ENCODE assay signal across 8 mouse cellular contexts in genomic region chr7:63335146-63335545, GRCm38 (mm10).
A peak's percentile ranks its signal among the peaks of the same experiment; 100 is the strongest.
DNase-seq lines count a peak whose midpoint lies in the region; ATAC-seq lines count a peak whose summit lies in the region.

No protein-coding gene starts in this region.

- 7% methylated on average over 1 of the region's 1 CpGs for WGBS in liver, embryonic 12.5 days (ENCODE audit: insufficient replicate concordance)
- WGBS in embryonic facial prominence, embryonic 14.5 days: 18% methylated on average over 1 of the region's 1 CpGs

- DNase-seq in liver: peak; percentile 24
- peak; percentile 41 for DNase-seq in adrenal gland, postnatal 14 days
- peak; percentile 61 for DNase-seq in embryonic facial prominence, embryonic 14.5 days (ENCODE audit: low spot score)
- peak; percentile 61 to 73 for DNase-seq in left cerebral cortex, adult 18-20 months (ENCODE audit: low spot score in 2 of 2)
- DNase-seq in right cerebral cortex, postnatal 10 days (ENCODE audit: low spot score in 2 of 2): peak; percentile 43 to 44

- no peaks in the 10 kb centered on the region for H3K36me3 ChIP-seq in liver, embryonic 12.5 days
- H3K36me3 ChIP-seq in embryonic facial prominence, embryonic 14.5 days (ENCODE audit: control insufficient read depth, insufficient read depth, low read length): no peaks in the 10 kb centered on the region

- H3K4me2 ChIP-seq in liver, embryonic 12.5 days: no peak overlapping the region
- H3K4me2 ChIP-seq in embryonic facial prominence, embryonic 14.5 days (ENCODE audit: low read depth, low read length): no peak overlapping the region

- no peak for ATAC-seq in liver, embryonic 12.5 days
- no peak for ATAC-seq in embryonic facial prominence, embryonic 14.5 days (ENCODE audit: low read depth)
- no peak for ATAC-seq in monocyte, adult 5-6 weeks (replicated peaks; ENCODE audit: insufficient number of reproducible peaks, low FRiP score, low TSS enrichment, poor library complexity, severe bottlenecking)
- no peak for ATAC-seq in CD4-positive, CD25-positive, alpha-beta regulatory T cell, adult 4 months

- no peaks in the 10 kb centered on the region for H3K9me3 ChIP-seq in liver, embryonic 12.5 days (replicated peaks)
- H3K9me3 ChIP-seq in embryonic facial prominence, embryonic 14.5 days (ENCODE audit: control insufficient read depth, low read length): no peaks in the 10 kb centered on the region

- no peak overlapping the region for H3K4me3 ChIP-seq in liver, embryonic 12.5 days
- no peak overlapping the region for H3K4me3 ChIP-seq in embryonic facial prominence, embryonic 14.5 days (ENCODE audit: low read depth, low read length)

- no peak overlapping the region for H3K27ac ChIP-seq in liver, embryonic 12.5 days
- H3K27ac ChIP-seq in embryonic facial prominence, embryonic 14.5 days (replicated peaks; ENCODE audit: low read depth, low read length): no peak overlapping the region

- H3K9ac ChIP-seq in liver, embryonic 12.5 days: no peak overlapping the region
- no peak overlapping the region for H3K9ac ChIP-seq in embryonic facial prominence, embryonic 14.5 days (ENCODE audit: low read depth, low read length)

- H3K27me3 ChIP-seq in liver, embryonic 12.5 days (replicated peaks): no peaks in the 10 kb centered on the region
- no peaks in the 10 kb centered on the region for H3K27me3 ChIP-seq in embryonic facial prominence, embryonic 14.5 days (replicated peaks; ENCODE audit: control insufficient read depth, insufficient read depth, low read length)

- H3K4me1 ChIP-seq in liver, embryonic 12.5 days: no peaks in the 10 kb centered on the region
- H3K4me1 ChIP-seq in embryonic facial prominence, embryonic 14.5 days (ENCODE audit: control insufficient read depth, insufficient read depth, low read length): no peaks in the 10 kb centered on the region
